Mouse (Mus musculus) thymus, adult 2 months (tissue): ENCODE measurements around the gene Tmem217.

Experiments used
- CTCF ChIP-seq: fragments of 200-500 bp; IDR thresholded peaks from 2 replicates; pipeline ENCODE4 v1.5.1; 2012; ENCODE audit warnings: mild to moderate bottlenecking, control low read depth, low read length, moderate library complexity, borderline replicate concordance; ENCODE audit not compliant: control insufficient read depth, poor library complexity, insufficient read depth; ENCODE audit errors: extremely low read depth
- POLR2A ChIP-seq: fragments of 200-500 bp; IDR thresholded peaks from 2 replicates; pipeline ENCODE4 v1.6.1; 2012; ENCODE audit warnings: mild to moderate bottlenecking, low read length, control low read depth, moderate library complexity; ENCODE audit not compliant: control insufficient read depth, poor library complexity, insufficient read depth; ENCODE audit errors: extremely low read depth

- TF ChIP-seq POLR2A (no peak), CTCF (no peak)
Observed at GRCm38 (mm10) chr17:29483282-29483681, 68.9 kb downstream of the Tmem217 start.
